Mouse (Mus musculus) thymus, adult 2 months (tissue): ENCODE measurements around the gene Asf1b. TPM values are rescaled to one million over a fixed set of nuclear protein-coding genes. Genes with fewer than 3 reads are reported as not detected.

Source experiments
- DNase-seq: peaks from one replicate; pipeline ENCODE4 v3.0.0; 2021
- H3K27ac ChIP-seq: fragments of 200-500 bp; 2 replicates; pipeline ENCODE4 v1.5.1; 2012; ENCODE audit warnings: low read length, control low read depth; ENCODE audit not compliant: control insufficient read depth, insufficient read depth
- H3K27me3 ChIP-seq: fragments of 200-500 bp; 2 replicates; pipeline ENCODE4 v1.6.1; 2012; ENCODE audit warnings: mild to moderate bottlenecking, low read length, moderate library complexity, mixed read lengths; ENCODE audit not compliant: control insufficient read depth, insufficient read depth
- H3K36me3 ChIP-seq: fragments of 200-500 bp; 2 replicates; pipeline ENCODE4 v1.6.1; 2012; ENCODE audit warnings: mild to moderate bottlenecking, low read length, moderate library complexity; ENCODE audit not compliant: control insufficient read depth, insufficient read depth
- H3K4me1 ChIP-seq: fragments of 200-500 bp; replicated peaks from 2 replicates; pipeline ENCODE4 v1.6.1; 2012; ENCODE audit warnings: low read length; ENCODE audit not compliant: control insufficient read depth, insufficient read depth
- H3K4me3 ChIP-seq: fragments of 200-500 bp; 2 replicates; pipeline ENCODE4 v1.5.1; 2012; ENCODE audit warnings: mild to moderate bottlenecking, low read length, control low read depth, moderate library complexity; ENCODE audit not compliant: control insufficient read depth, insufficient read depth
- CTCF ChIP-seq: fragments of 200-500 bp; IDR thresholded peaks from 2 replicates; pipeline ENCODE4 v1.5.1; 2012; ENCODE audit warnings: mild to moderate bottlenecking, control low read depth, low read length, moderate library complexity, borderline replicate concordance; ENCODE audit not compliant: control insufficient read depth, poor library complexity, insufficient read depth; ENCODE audit errors: extremely low read depth
- POLR2A ChIP-seq: fragments of 200-500 bp; IDR thresholded peaks from 2 replicates; pipeline ENCODE4 v1.6.1; 2012; ENCODE audit warnings: mild to moderate bottlenecking, low read length, control low read depth, moderate library complexity; ENCODE audit not compliant: control insufficient read depth, poor library complexity, insufficient read depth; ENCODE audit errors: extremely low read depth
- WGBS: fragments of 180-500 bp; shearing (Covaris S2); methylation state at CpG from one replicate; pipeline ENCODE4 v1.1.7; 2018; 5-methylcytosine and 5-hydroxymethylcytosine counted together
- polyA plus RNA-seq: library from polyadenylated mRNA; depleted of rRNA; stranded (reverse); fragments of >200 nt; gene quantifications from 2 replicates; pipeline ENCODE4 v1.2.3, GENCODE M21; 2012

The Asf1b gene
- polyA plus RNA-seq, 1 experiment, result 170 TPM

- TF ChIP-seq POLR2A, result 0 out of 2 replicates have a peak, but pooled peaks have one; percentile 28
- TF ChIP-seq CTCF, result no peak
- Histone ChIP-seq H3K27ac (no peak within 1 kb of the TSS), H3K4me1 (peaks cover 23% of the 10 kb centered on the region), H3K36me3 (peaks cover 8% of the 10 kb centered on the region), H3K27me3 (no peaks in the 10 kb centered on the region), H3K4me3 (peak within 1 kb of the TSS; percentile 73)
- WGBS, result 1% methylated on average over 92 of the region's 94 CpGs
- DNase-seq, result peak; percentile 98
These were observed 17.1 kb downstream of the Asf1b start, which contains the start of gene Prkaca for GRCm38 (mm10) chr8:83972150-83973120. Gene Prkaca, plus strand, starts transcription at chr8:83972993.

- Histone ChIP-seq H3K27me3 (no peaks in the 10 kb centered on the region), H3K4me1 (peaks cover 31% of the 10 kb centered on the region), H3K4me3 (peak overlapping the region; percentile 73), H3K36me3 (no peaks in the 10 kb centered on the region), H3K27ac (no peak overlapping the region)
- DNase-seq, result peak; percentile 37
- 11% methylated on average over 37 of the region's 37 CpGs for WGBS
- no peak for TF ChIP-seq POLR2A
These were observed 18.1 kb downstream of the Asf1b start for GRCm38 (mm10) chr8:83973161-83974031.

GRCm38 (mm10) chr8:83974521-83974920 lies 19.2 kb downstream of the Asf1b start:
- no peak for TF ChIP-seq CTCF
- no peak for TF ChIP-seq POLR2A
- H3K4me1 ChIP-seq, result peaks cover 31% of the 10 kb centered on the region
- no peak overlapping the region for H3K4me3 ChIP-seq
- H3K27me3 ChIP-seq, result no peaks in the 10 kb centered on the region
- H3K36me3 ChIP-seq, result no peaks in the 10 kb centered on the region
- no peak for DNase-seq
- no peak overlapping the region for H3K27ac ChIP-seq
- WGBS, result 87% methylated on average over 4 of the region's 4 CpGs

GRCm38 (mm10) chr8:83976101-83976630 lies 20.9 kb downstream of the Asf1b start:
- H3K27ac ChIP-seq, result no peak overlapping the region
- no peak overlapping the region for H3K4me3 ChIP-seq
- WGBS, result 75% methylated on average over 4 of the region's 4 CpGs
- peaks cover 31% of the 10 kb centered on the region for H3K4me1 ChIP-seq
- H3K36me3 ChIP-seq, result no peaks in the 10 kb centered on the region
- peak; percentile 56 for DNase-seq
- H3K27me3 ChIP-seq, result no peaks in the 10 kb centered on the region
- TF ChIP-seq POLR2A (no peak), CTCF (peak; percentile 45; the same call in 1 of the 2 replicates)

- DNase-seq, result peak; percentile 20
- TF ChIP-seq POLR2A, result no peak
- no peak for TF ChIP-seq CTCF
- no peaks in the 10 kb centered on the region for H3K36me3 ChIP-seq
- H3K4me1 ChIP-seq, result peaks cover 28% of the 10 kb centered on the region
- H3K27ac ChIP-seq, result no peak overlapping the region
- WGBS, result 94% methylated on average over 5 of the region's 5 CpGs
- H3K27me3 ChIP-seq, result no peaks in the 10 kb centered on the region
- no peak overlapping the region for H3K4me3 ChIP-seq
These were observed 21.6 kb downstream of the Asf1b start for GRCm38 (mm10) chr8:83976779-83977350.

GRCm38 (mm10) chr8:83977646-83978045 lies 22.3 kb downstream of the Asf1b start:
- no peak overlapping the region for H3K27ac ChIP-seq
- no peak for TF ChIP-seq POLR2A
- no peak for TF ChIP-seq CTCF
- 65% methylated on average over 6 of the region's 6 CpGs for WGBS
- no peaks in the 10 kb centered on the region for H3K27me3 ChIP-seq
- DNase-seq, result no peak
- H3K36me3 ChIP-seq, result no peaks in the 10 kb centered on the region
- peaks cover 25% of the 10 kb centered on the region for H3K4me1 ChIP-seq
- no peak overlapping the region for H3K4me3 ChIP-seq
